Mouse (Mus musculus) bone marrow, adult 2 months (tissue): ENCODE data around the gene Adssl1.

ENCODE experiments used
- CTCF ChIP-seq: fragments of 200-500 bp; IDR thresholded peaks from 2 replicates; pipeline ENCODE4 v1.5.1; 2011; ENCODE audit warnings: low read length, control low read depth; ENCODE audit not compliant: control insufficient read depth, insufficient read depth
- POLR2A ChIP-seq: fragments of 200-500 bp; IDR thresholded peaks from 2 replicates; pipeline ENCODE4 v1.6.1; 2011; ENCODE audit warnings: low read depth, mild to moderate bottlenecking, control low read depth, low read length, borderline replicate concordance; ENCODE audit not compliant: control insufficient read depth

DNA sequence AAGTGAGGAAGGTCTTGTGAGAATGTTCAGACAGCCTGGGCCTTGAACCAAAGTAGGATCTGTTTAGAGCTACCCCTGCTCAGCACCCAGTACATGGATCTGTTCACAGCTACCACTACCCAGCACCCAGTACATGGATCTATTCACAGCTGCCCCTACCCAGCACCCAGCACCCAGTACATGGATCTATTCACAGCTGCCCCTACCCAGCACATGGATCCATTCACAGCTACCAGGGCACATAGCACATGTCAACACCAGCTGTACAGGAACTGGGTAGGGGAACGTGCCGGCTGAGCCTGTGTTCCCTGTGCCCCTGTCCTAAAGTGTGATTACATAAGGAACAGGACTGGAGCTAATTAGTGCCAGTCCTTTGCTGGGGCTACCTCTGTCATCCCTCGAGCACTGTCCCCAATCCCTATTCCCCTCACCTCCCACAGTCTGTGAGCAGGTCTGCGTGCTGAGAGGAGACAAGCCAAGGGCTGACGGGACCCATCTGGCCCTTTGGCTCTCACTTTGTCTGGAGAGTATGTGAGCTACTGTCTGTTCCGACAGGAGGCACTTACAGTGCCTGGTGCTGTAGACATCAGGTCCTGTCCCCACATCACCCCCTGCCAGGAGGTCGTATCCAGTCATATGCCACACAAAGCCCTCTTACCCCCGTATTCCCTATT, 29.1 kb upstream of the Adssl1 start:
- TF ChIP-seq CTCF, result no peak; the same call in 1 of the 2 replicates
- no peak for TF ChIP-seq POLR2A
